Mouse (Mus musculus) cortical plate, adult 2 months (tissue): ENCODE results near the gene Ppm1l.

Experiments used
- CTCF ChIP-seq: fragments of 200-500 bp; IDR thresholded peaks from 2 replicates; pipeline ENCODE4 v1.5.1; 2011; ENCODE audit warnings: mild to moderate bottlenecking, control low read depth, low read length; ENCODE audit not compliant: insufficient read depth; ENCODE audit errors: extremely low read depth
- POLR2A ChIP-seq: fragments of 200-500 bp; IDR thresholded peaks from 2 replicates; pipeline ENCODE4 v1.6.1; 2011; ENCODE audit warnings: mild to moderate bottlenecking, low read length, control low read depth; ENCODE audit not compliant: insufficient read depth; ENCODE audit errors: extremely low read depth

GRCm38 (mm10) chr3:69360263-69360895 lies 43.7 kb downstream of the Ppm1l start:
- TF ChIP-seq POLR2A (no peak), CTCF (no peak)
